Mouse (Mus musculus): Measurements from ENCODE around the gene Anapc15.

DNA sequence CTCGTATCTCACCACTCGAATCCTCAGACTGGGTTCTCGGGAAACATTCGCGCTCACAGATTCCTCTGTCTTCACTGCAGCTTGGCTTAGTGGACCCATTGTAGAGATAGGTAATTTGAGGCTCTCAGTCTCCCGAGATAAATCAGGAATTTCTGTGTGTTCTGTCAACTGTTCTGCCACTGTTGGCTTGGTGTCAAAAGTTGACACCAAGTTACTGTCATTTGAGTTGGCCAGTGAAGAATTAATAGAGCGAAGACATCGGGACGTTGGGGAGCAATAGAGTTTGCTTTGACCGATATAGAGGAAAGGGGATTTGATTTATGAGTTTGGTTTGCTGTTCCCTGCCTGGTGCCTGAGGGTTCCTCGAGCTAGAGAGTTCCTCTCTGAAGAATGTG is 42.8 kb downstream of the Anapc15 start, which contains the start of gene Tomt:
- TF ChIP-seq CTCF (IDR thresholded peaks at IDR 0.05; ENCODE audit: low read depth), result no peak
- TF ChIP-seq EP300 (optimal IDR thresholded peaks at IDR 0.05), result no peak

All from stomach, postnatal 0 days (tissue).